In genomic region chr2:139859424-139860132, GRCm38 (mm10) we compare ENCODE assay signal across 18 mouse cellular contexts.
DNase-seq lines count a peak whose midpoint lies in the region; ATAC-seq lines count a peak whose summit lies in the region.
"Had no signal": no experiment of that assay in that cellular context is flagged by ENCODE, and none has a peak within 500 bp of the region (broad histone marks: within the 10 kb centered on the region; RNA-seq: fewer than 3 reads in every experiment).

No protein-coding gene starts in this region.

- peak; percentile 93 for ATAC-seq in lung, embryonic 16.5 days (ENCODE audit: low read depth)
- ATAC-seq in midbrain, embryonic 14.5 days (ENCODE audit: low FRiP score, low TSS enrichment): no peak
- ATAC-seq: forebrain, embryonic 16.5 days; hindbrain, postnatal 0 days; Patski had no signal

- no peak overlapping the region for H3K9ac ChIP-seq in lung, embryonic 16.5 days (ENCODE audit: low read length)
- no peak overlapping the region for H3K9ac ChIP-seq in midbrain, embryonic 14.5 days (replicated peaks; ENCODE audit: low read length)
- H3K9ac ChIP-seq: embryonic facial prominence, embryonic 13.5 days; neural tube, embryonic 12.5 days had no signal

- no peaks in the 10 kb centered on the region for H3K27me3 ChIP-seq in lung, embryonic 16.5 days (ENCODE audit: control insufficient read depth, insufficient read depth, low read depth, low read length)
- no peaks in the 10 kb centered on the region for H3K27me3 ChIP-seq in midbrain, embryonic 14.5 days (ENCODE audit: control insufficient read depth, insufficient read depth, low read length)
- H3K27me3 ChIP-seq: embryonic facial prominence, embryonic 13.5 days; neural tube, embryonic 12.5 days; Patski had no signal

- H3K9me3 ChIP-seq in lung, embryonic 16.5 days (ENCODE audit: control insufficient read depth, low read length): no peaks in the 10 kb centered on the region
- no peaks in the 10 kb centered on the region for H3K9me3 ChIP-seq in midbrain, embryonic 14.5 days (ENCODE audit: control insufficient read depth, low read length)
- H3K9me3 ChIP-seq: embryonic facial prominence, embryonic 13.5 days; heart, embryonic 10.5 days; hindbrain, embryonic 10.5 days; neural tube, embryonic 12.5 days had no signal

- DNase-seq in MN1 (ENCODE audit: low spot score): peak; percentile 7
- peak; percentile 36 to 44 for DNase-seq in kidney, adult 8-10 months
- peak; percentile 25 for DNase-seq in kidney, postnatal 14 days
- DNase-seq in left cerebral cortex, adult 9 months (ENCODE audit: low spot score in 2 of 2): no peak
- DNase-seq in frontal cortex, postnatal 10 days (ENCODE audit: low spot score in 2 of 2): no peak
- no peak for DNase-seq in cerebellum, adult 11-12 months
- no peak for DNase-seq in midbrain, embryonic 14.5 days
- DNase-seq: adrenal gland, postnatal 10 days; cerebellum, postnatal 10 days; thymus, postnatal 4 days had no signal

- H3K4me3 ChIP-seq in lung, embryonic 16.5 days (ENCODE audit: low read length): no peak overlapping the region
- H3K4me3 ChIP-seq in midbrain, embryonic 14.5 days (replicated peaks; ENCODE audit: low read depth, low read length): no peak overlapping the region
- H3K4me3 ChIP-seq: embryonic facial prominence, embryonic 13.5 days; heart, embryonic 10.5 days; hindbrain, embryonic 10.5 days; neural tube, embryonic 12.5 days had no signal

- 15% methylated on average over 3 of the region's 3 CpGs for WGBS in lung, embryonic 16.5 days
- 76% methylated on average over 3 of the region's 3 CpGs for WGBS in midbrain, embryonic 14.5 days

- no peaks in the 10 kb centered on the region for H3K36me3 ChIP-seq in lung, embryonic 16.5 days (ENCODE audit: control insufficient read depth, insufficient read depth, low read length)
- H3K36me3 ChIP-seq in midbrain, embryonic 14.5 days (ENCODE audit: control insufficient read depth, insufficient read depth, low read length): no peaks in the 10 kb centered on the region
- H3K36me3 ChIP-seq: embryonic facial prominence, embryonic 13.5 days; heart, embryonic 10.5 days; hindbrain, embryonic 10.5 days; neural tube, embryonic 12.5 days had no signal

- H3K4me1 ChIP-seq in lung, embryonic 16.5 days (replicated peaks; ENCODE audit: control insufficient read depth, insufficient read depth, low read length): no peaks in the 10 kb centered on the region; the same call in 1 of the 2 replicates
- no peaks in the 10 kb centered on the region for H3K4me1 ChIP-seq in midbrain, embryonic 14.5 days (ENCODE audit: control insufficient read depth, insufficient read depth, low read length)
- H3K4me1 ChIP-seq: embryonic facial prominence, embryonic 13.5 days; heart, embryonic 10.5 days; hindbrain, embryonic 10.5 days; neural tube, embryonic 12.5 days had no signal

- H3K4me2 ChIP-seq in lung, embryonic 16.5 days (ENCODE audit: low read depth, low read length): no peak overlapping the region
- no peak overlapping the region for H3K4me2 ChIP-seq in midbrain, embryonic 14.5 days (ENCODE audit: low read length)
- H3K4me2 ChIP-seq: embryonic facial prominence, embryonic 13.5 days; neural tube, embryonic 12.5 days had no signal

- H3K27ac ChIP-seq in lung, embryonic 16.5 days (ENCODE audit: low read length): peak overlapping the region; percentile 92
- no peak overlapping the region for H3K27ac ChIP-seq in midbrain, embryonic 14.5 days (replicated peaks; ENCODE audit: low read depth, low read length)
- H3K27ac ChIP-seq: embryonic facial prominence, embryonic 13.5 days; heart, embryonic 10.5 days; hindbrain, embryonic 10.5 days; hindbrain, postnatal 0 days; neural tube, embryonic 12.5 days had no signal

Comparison
In these comparisons a context has a peak if more than half of its experiments do, and no peak if none do; other contexts are left out.
1. DNase-seq: peak in MN1 (single experiment), kidney, adult 8-10 months (2 of 2) and kidney, postnatal 14 days (single experiment); none in left cerebral cortex, adult 9 months (0 of 2), frontal cortex, postnatal 10 days (0 of 2), cerebellum, adult 11-12 months (single experiment) and midbrain, embryonic 14.5 days (single experiment).